Mouse (Mus musculus): ENCODE measurements at regions not wholly inside any gene's neighbourhood (a gene's known extent, or its start where the extent isn't known, plus 50 kb on each side); places are given as distances from the start of the nearest gene placed in this dataset.

- no peak for DNase-seq (ENCODE audit: low read depth)
These were observed 191.7 kb downstream of the Gm11361 start for GRCm38 (mm10) chr13:28449026-28449425.

- no peak for DNase-seq (ENCODE audit: low read depth)
These were observed 184.9 kb downstream of the Gm11361 start for GRCm38 (mm10) chr13:28442250-28442649.

GRCm38 (mm10) chr13:28433445-28433844 is 176.1 kb downstream of the Gm11361 start:
- no peak for DNase-seq (ENCODE audit: low read depth)

- no peak for DNase-seq (ENCODE audit: low read depth)
These were observed 174.7 kb downstream of the Gm11361 start for GRCm38 (mm10) chr13:28432017-28432416.

- DNase-seq (ENCODE audit: low read depth), result no peak
These were observed 168.8 kb downstream of the Gm11361 start for GRCm38 (mm10) chr13:28426085-28426484.

GRCm38 (mm10) chr13:28425116-28425515 is 167.8 kb downstream of the Gm11361 start:
- DNase-seq (ENCODE audit: low read depth), result no peak

GRCm38 (mm10) chr13:28424446-28425059 is 167.2 kb downstream of the Gm11361 start:
- DNase-seq (ENCODE audit: low read depth), result no peak

GRCm38 (mm10) chr13:28421309-28421708 is 164.0 kb downstream of the Gm11361 start:
- DNase-seq (ENCODE audit: low read depth), result no peak

GRCm38 (mm10) chr13:28420636-28421035 is 163.3 kb downstream of the Gm11361 start:
- DNase-seq (ENCODE audit: low read depth), result no peak

- DNase-seq (ENCODE audit: low read depth), result no peak
These were observed 162.6 kb downstream of the Gm11361 start for GRCm38 (mm10) chr13:28419950-28420381.

- DNase-seq (ENCODE audit: low read depth), result no peak
These were observed 161.8 kb downstream of the Gm11361 start for GRCm38 (mm10) chr13:28418936-28419681.

GRCm38 (mm10) chr13:28417929-28418881 is 160.9 kb downstream of the Gm11361 start:
- no peak for DNase-seq (ENCODE audit: low read depth)

GRCm38 (mm10) chr13:28417431-28417928 is 160.2 kb downstream of the Gm11361 start:
- DNase-seq (ENCODE audit: low read depth), result no peak

GRCm38 (mm10) chr13:28416887-28417286 is 159.6 kb downstream of the Gm11361 start:
- DNase-seq (ENCODE audit: low read depth), result no peak

- no peak for DNase-seq (ENCODE audit: low read depth)
These were observed 158.9 kb downstream of the Gm11361 start for GRCm38 (mm10) chr13:28416231-28416630.

- no peak for DNase-seq (ENCODE audit: low read depth)
These were observed 158.4 kb downstream of the Gm11361 start for GRCm38 (mm10) chr13:28415769-28416168.

- no peak for DNase-seq (ENCODE audit: low read depth)
These were observed 153.0 kb downstream of the Gm11361 start for GRCm38 (mm10) chr13:28410324-28410723.

- no peak for DNase-seq (ENCODE audit: low read depth)
These were observed 152.2 kb downstream of the Gm11361 start for GRCm38 (mm10) chr13:28409609-28409902.

- no peak for DNase-seq (ENCODE audit: low read depth)
These were observed 151.7 kb downstream of the Gm11361 start for GRCm38 (mm10) chr13:28408868-28409608.

GRCm38 (mm10) chr13:28400459-28400858 is 143.1 kb downstream of the Gm11361 start:
- no peak for DNase-seq (ENCODE audit: low read depth)

Data from c-Kit-positive CD71-negative TER-119-negative erythroid progenitor cells, embryonic 14.5 days (primary cell).